1 mouse cellular context compared by ENCODE assay signal in genomic region chr8:70646775-70647174, GRCm38 (mm10).
TF ChIP-seq lines count a peak whose summit lies in the region.

No protein-coding gene starts in this region.

TF ChIP-seq in MEL, 35 proteins besides CTCF, POLR2A, EP300 and RAD21:
- TF ChIP-seq USF1 (IDR thresholded peaks at IDR 0.05; ENCODE audit: low read depth, low read length) (no peak), UBTF (IDR thresholded peaks at IDR 0.05; ENCODE audit: borderline replicate concordance, insufficient read depth, low read depth, low read length) (no peak), MAFK (IDR thresholded peaks at IDR 0.05; ENCODE audit: borderline replicate concordance, low read depth, low read length) (no peak)
